Mouse (Mus musculus): ENCODE data around the gene Aox4. TPM values are rescaled to one million over a fixed set of nuclear protein-coding genes. Genes with fewer than 3 reads are reported as not detected.

The Aox4 gene
- polyA plus RNA-seq, 1 experiment: not detected

GRCm38 (mm10) chr1:58270807-58271569 lies 60.8 kb downstream of the Aox4 start:
- Histone ChIP-seq H3K4me3 (no peak overlapping the region), H3K79me2 (ENCODE audit: control insufficient read depth, insufficient read depth) (no peaks in the 10 kb centered on the region), H3ac (ENCODE audit: control insufficient read depth, insufficient read length) (no peak overlapping the region), H3K4me2 (ENCODE audit: low read depth) (no peak overlapping the region), H3K36me3 (ENCODE audit: control insufficient read depth, insufficient read depth) (no peaks in the 10 kb centered on the region), H3K27me3 (ENCODE audit: control insufficient read depth, insufficient read depth, insufficient read length) (peaks cover 10% of the 10 kb centered on the region)
- TF ChIP-seq TCF3 (IDR thresholded peaks at IDR 0.05; ENCODE audit: insufficient read length, low read depth) (no peak), CEBPB (IDR thresholded peaks at IDR 0.05; ENCODE audit: insufficient read depth, poor library complexity, severe bottlenecking) (no peak)

GRCm38 (mm10) chr1:58275879-58276278 lies 65.7 kb downstream of the Aox4 start:
- TF ChIP-seq MYOG (IDR thresholded peaks at IDR 0.05; ENCODE audit: control insufficient read depth in 1 of 3, insufficient read depth in 1 of 3, insufficient read length in 2 of 3, low read depth in 2 of 3) (no peak), TCF3 (IDR thresholded peaks at IDR 0.05; ENCODE audit: insufficient read length, low read depth) (no peak), POLR2AphosphoS2 (IDR thresholded peaks at IDR 0.05; ENCODE audit: insufficient read length, low read depth) (no peak), USF1 (IDR thresholded peaks at IDR 0.05; ENCODE audit: low read depth) (no peak), E2F4 (IDR thresholded peaks at IDR 0.05; ENCODE audit: insufficient read depth) (no peak), POLR2A (IDR thresholded peaks at IDR 0.05; ENCODE audit: insufficient read length, low read depth) (no peak), SRF (IDR thresholded peaks at IDR 0.05; ENCODE audit: control insufficient read depth, insufficient read length, low read depth) (no peak), MYOD1 (IDR thresholded peaks at IDR 0.05; ENCODE audit: control insufficient read depth in 1 of 3, insufficient read length in 2 of 3, low read depth in 2 of 3) (no peak), CEBPB (IDR thresholded peaks at IDR 0.05; ENCODE audit: insufficient read depth, poor library complexity, severe bottlenecking) (no peak), TCF12 (IDR thresholded peaks at IDR 0.05; ENCODE audit: insufficient read depth, poor library complexity, severe bottlenecking) (no peak), REST (IDR thresholded peaks at IDR 0.05; ENCODE audit: insufficient read depth, insufficient read length) (no peak), MAX (IDR thresholded peaks at IDR 0.05; ENCODE audit: low read depth) (no peak)
- Histone ChIP-seq H3K27me3 (ENCODE audit: control insufficient read depth, insufficient read depth, insufficient read length) (no peaks in the 10 kb centered on the region), H3K4me2 (ENCODE audit: low read depth) (no peak overlapping the region), H3K36me3 (ENCODE audit: control insufficient read depth, insufficient read depth) (no peaks in the 10 kb centered on the region), H3K4me3 (no peak overlapping the region), H3K79me2 (ENCODE audit: control insufficient read depth, insufficient read depth) (no peaks in the 10 kb centered on the region), H3ac (ENCODE audit: control insufficient read depth, insufficient read length) (no peak overlapping the region)

- Histone ChIP-seq H3K4me2 (ENCODE audit: low read depth) (no peak within 1 kb of the TSS), H3K36me3 (ENCODE audit: control insufficient read depth, insufficient read depth) (no peaks in the 10 kb centered on the region), H3K4me3 (no peak within 1 kb of the TSS), H3ac (ENCODE audit: control insufficient read depth, insufficient read length) (no peak within 1 kb of the TSS), H3K79me2 (ENCODE audit: control insufficient read depth, insufficient read depth) (no peaks in the 10 kb centered on the region), H3K27me3 (ENCODE audit: control insufficient read depth, insufficient read depth, insufficient read length) (peaks cover 5% of the 10 kb centered on the region)
- no peak for TF ChIP-seq REST (IDR thresholded peaks at IDR 0.05; ENCODE audit: insufficient read depth, insufficient read length)
- TF ChIP-seq CEBPB (IDR thresholded peaks at IDR 0.05; ENCODE audit: insufficient read depth, poor library complexity, severe bottlenecking): no peak
- TF ChIP-seq MAX (IDR thresholded peaks at IDR 0.05; ENCODE audit: low read depth): no peak
- TF ChIP-seq MYOG (IDR thresholded peaks at IDR 0.05; ENCODE audit: control insufficient read depth in 1 of 3, insufficient read depth in 1 of 3, insufficient read length in 2 of 3, low read depth in 2 of 3): no peak
- no peak for TF ChIP-seq E2F4 (IDR thresholded peaks at IDR 0.05; ENCODE audit: insufficient read depth)
- TF ChIP-seq TCF12 (IDR thresholded peaks at IDR 0.05; ENCODE audit: insufficient read depth, poor library complexity, severe bottlenecking): no peak
- TF ChIP-seq MYOD1 (IDR thresholded peaks at IDR 0.05; ENCODE audit: control insufficient read depth in 1 of 3, insufficient read length in 2 of 3, low read depth in 2 of 3): no peak
- no peak for TF ChIP-seq USF1 (IDR thresholded peaks at IDR 0.05; ENCODE audit: low read depth)
- TF ChIP-seq SRF (IDR thresholded peaks at IDR 0.05; ENCODE audit: control insufficient read depth, insufficient read length, low read depth): no peak
- TF ChIP-seq TCF3 (IDR thresholded peaks at IDR 0.05; ENCODE audit: insufficient read length, low read depth): no peak
- TF ChIP-seq POLR2AphosphoS2 (IDR thresholded peaks at IDR 0.05; ENCODE audit: insufficient read length, low read depth): no peak
- TF ChIP-seq POLR2A (IDR thresholded peaks at IDR 0.05; ENCODE audit: insufficient read length, low read depth): no peak
Observed at GRCm38 (mm10) chr1:58278026-58278425, 67.8 kb downstream of the Aox4 start, which contains the start of gene Aox2. TSS of gene Aox2 (plus strand) at chr1:58278326.

- no peak overlapping the region for H3K4me3 ChIP-seq
- H3ac ChIP-seq (ENCODE audit: control insufficient read depth, insufficient read length): no peak overlapping the region
- H3K4me2 ChIP-seq (ENCODE audit: low read depth): no peak overlapping the region
- no peaks in the 10 kb centered on the region for H3K36me3 ChIP-seq (ENCODE audit: control insufficient read depth, insufficient read depth)
- TF ChIP-seq TCF12 (IDR thresholded peaks at IDR 0.05; ENCODE audit: insufficient read depth, poor library complexity, severe bottlenecking) (no peak), MYOG (IDR thresholded peaks at IDR 0.05; ENCODE audit: control insufficient read depth in 1 of 3, insufficient read depth in 1 of 3, insufficient read length in 2 of 3, low read depth in 2 of 3) (peak in 1 of 3 experiments; percentile 23)
- H3K27me3 ChIP-seq (ENCODE audit: control insufficient read depth, insufficient read depth, insufficient read length): peaks cover 5% of the 10 kb centered on the region
- no peaks in the 10 kb centered on the region for H3K79me2 ChIP-seq (ENCODE audit: control insufficient read depth, insufficient read depth)
Observed at GRCm38 (mm10) chr1:58278513-58278912, 68.3 kb downstream of the Aox4 start.

GRCm38 (mm10) chr1:58280381-58280780 lies 70.2 kb downstream of the Aox4 start:
- no peak overlapping the region for H3ac ChIP-seq (ENCODE audit: control insufficient read depth, insufficient read length)
- H3K4me3 ChIP-seq: no peak overlapping the region
- H3K4me2 ChIP-seq (ENCODE audit: low read depth): no peak overlapping the region
- H3K27me3 ChIP-seq (ENCODE audit: control insufficient read depth, insufficient read depth, insufficient read length): peaks cover 5% of the 10 kb centered on the region
- H3K36me3 ChIP-seq (ENCODE audit: control insufficient read depth, insufficient read depth): no peaks in the 10 kb centered on the region
- TF ChIP-seq POLR2AphosphoS2 (IDR thresholded peaks at IDR 0.05; ENCODE audit: insufficient read length, low read depth): no peak
- TF ChIP-seq CEBPB (IDR thresholded peaks at IDR 0.05; ENCODE audit: insufficient read depth, poor library complexity, severe bottlenecking): no peak
- TF ChIP-seq TCF3 (IDR thresholded peaks at IDR 0.05; ENCODE audit: insufficient read length, low read depth): no peak
- no peak for TF ChIP-seq MAX (IDR thresholded peaks at IDR 0.05; ENCODE audit: low read depth)
- TF ChIP-seq E2F4 (IDR thresholded peaks at IDR 0.05; ENCODE audit: insufficient read depth): no peak
- TF ChIP-seq USF1 (IDR thresholded peaks at IDR 0.05; ENCODE audit: low read depth): no peak
- TF ChIP-seq REST (IDR thresholded peaks at IDR 0.05; ENCODE audit: insufficient read depth, insufficient read length): no peak
- no peak for TF ChIP-seq MYOD1 (IDR thresholded peaks at IDR 0.05; ENCODE audit: control insufficient read depth in 1 of 3, insufficient read length in 2 of 3, low read depth in 2 of 3)
- no peak for TF ChIP-seq SRF (IDR thresholded peaks at IDR 0.05; ENCODE audit: control insufficient read depth, insufficient read length, low read depth)
- TF ChIP-seq MYOG (IDR thresholded peaks at IDR 0.05; ENCODE audit: control insufficient read depth in 1 of 3, insufficient read depth in 1 of 3, insufficient read length in 2 of 3, low read depth in 2 of 3): no peak
- no peaks in the 10 kb centered on the region for H3K79me2 ChIP-seq (ENCODE audit: control insufficient read depth, insufficient read depth)
